Mouse (Mus musculus): ENCODE measurements at regions not wholly inside any gene's neighbourhood (a gene's known extent, or its start where the extent isn't known, plus 50 kb on each side); places are given as distances from the start of the nearest gene placed in this dataset.

GRCm38 (mm10) chr1:69470614-69471250 lies 216.3 kb downstream of the Ikzf2 start:
- Histone ChIP-seq H3K36me3 (no peaks in the 10 kb centered on the region), H3K4me1 (peaks cover 18% of the 10 kb centered on the region), H3K27ac (no peak overlapping the region), H3K4me3 (no peak overlapping the region), H3K27me3 (ENCODE audit: low read depth, poor library complexity, severe bottlenecking) (no peaks in the 10 kb centered on the region), H3K9me3 (replicated peaks) (no peaks in the 10 kb centered on the region)
- DNase-seq (ENCODE audit: low spot score) = no peak
- WGBS = 85% methylated on average over 4 of the region's 4 CpGs

GRCm38 (mm10) chr1:69469158-69469901 lies 217.7 kb downstream of the Ikzf2 start:
- Histone ChIP-seq H3K27me3 (ENCODE audit: low read depth, poor library complexity, severe bottlenecking) (no peaks in the 10 kb centered on the region), H3K36me3 (no peaks in the 10 kb centered on the region), H3K9me3 (replicated peaks) (no peaks in the 10 kb centered on the region), H3K27ac (no peak overlapping the region), H3K4me3 (no peak overlapping the region), H3K4me1 (peaks cover 18% of the 10 kb centered on the region)
- 91% methylated on average over 8 of the region's 8 CpGs for WGBS
- no peak for DNase-seq (ENCODE audit: low spot score)

- H3K36me3 ChIP-seq = no peaks in the 10 kb centered on the region
- no peaks in the 10 kb centered on the region for H3K9me3 ChIP-seq (replicated peaks)
- peak; percentile 63 for DNase-seq (ENCODE audit: low spot score)
- WGBS = 14% methylated on average over 5 of the region's 5 CpGs
- 0 out of 2 replicates have a peak overlapping the region, but pooled peaks have one; percentile 25 for H3K27ac ChIP-seq
- peaks cover 18% of the 10 kb centered on the region for H3K4me1 ChIP-seq
- no peak overlapping the region for H3K4me3 ChIP-seq
- no peaks in the 10 kb centered on the region for H3K27me3 ChIP-seq (ENCODE audit: low read depth, poor library complexity, severe bottlenecking)
Observed at GRCm38 (mm10) chr1:69466534-69467275, 220.3 kb downstream of the Ikzf2 start.

GRCm38 (mm10) chr1:69461191-69461590 lies 225.9 kb downstream of the Ikzf2 start:
- H3K27me3 ChIP-seq (ENCODE audit: low read depth, poor library complexity, severe bottlenecking) = no peaks in the 10 kb centered on the region
- WGBS = 89% methylated on average over 3 of the region's 3 CpGs
- H3K27ac ChIP-seq = no peak overlapping the region
- peaks cover 5% of the 10 kb centered on the region for H3K4me1 ChIP-seq
- H3K36me3 ChIP-seq = no peaks in the 10 kb centered on the region
- DNase-seq (ENCODE audit: low spot score) = no peak
- no peaks in the 10 kb centered on the region for H3K9me3 ChIP-seq (replicated peaks)
- H3K4me3 ChIP-seq = no peak overlapping the region

- DNase-seq (ENCODE audit: low spot score) = no peak
- Histone ChIP-seq H3K4me3 (no peak overlapping the region), H3K27me3 (ENCODE audit: low read depth, poor library complexity, severe bottlenecking) (no peaks in the 10 kb centered on the region), H3K27ac (no peak overlapping the region), H3K36me3 (no peaks in the 10 kb centered on the region), H3K9me3 (replicated peaks) (no peaks in the 10 kb centered on the region), H3K4me1 (no peaks in the 10 kb centered on the region)
Observed at GRCm38 (mm10) chr1:69459899-69460298, 227.1 kb downstream of the Ikzf2 start.

GRCm38 (mm10) chr1:69457471-69457870 lies 229.6 kb downstream of the Ikzf2 start:
- DNase-seq (ENCODE audit: low spot score) = no peak
- no peaks in the 10 kb centered on the region for H3K27me3 ChIP-seq (ENCODE audit: low read depth, poor library complexity, severe bottlenecking)
- no peaks in the 10 kb centered on the region for H3K36me3 ChIP-seq
- H3K4me3 ChIP-seq = no peak overlapping the region
- no peak overlapping the region for H3K27ac ChIP-seq
- no peaks in the 10 kb centered on the region for H3K9me3 ChIP-seq (replicated peaks)
- H3K4me1 ChIP-seq = no peaks in the 10 kb centered on the region

- no peaks in the 10 kb centered on the region for H3K27me3 ChIP-seq (ENCODE audit: low read depth, poor library complexity, severe bottlenecking)
Observed at GRCm38 (mm10) chr1:69453991-69454390, 233.1 kb downstream of the Ikzf2 start.

GRCm38 (mm10) chr1:69452910-69453309 lies 234.1 kb downstream of the Ikzf2 start:
- H3K36me3 ChIP-seq = no peaks in the 10 kb centered on the region
- no peaks in the 10 kb centered on the region for H3K9me3 ChIP-seq (replicated peaks)
- DNase-seq (ENCODE audit: low spot score) = no peak
- no peaks in the 10 kb centered on the region for H3K4me1 ChIP-seq
- no peaks in the 10 kb centered on the region for H3K27me3 ChIP-seq (ENCODE audit: low read depth, poor library complexity, severe bottlenecking)
- H3K27ac ChIP-seq = no peak overlapping the region
- H3K4me3 ChIP-seq = no peak overlapping the region

More at GRCm38 (mm10) chr1:69453991-69454390, 233.1 kb downstream of the Ikzf2 start:
- 85% methylated on average over 3 of the region's 3 CpGs for WGBS
- H3K4me1 ChIP-seq = no peaks in the 10 kb centered on the region
- H3K4me3 ChIP-seq = no peak overlapping the region
- H3K27ac ChIP-seq = no peak overlapping the region
- H3K9me3 ChIP-seq (replicated peaks) = no peaks in the 10 kb centered on the region
- H3K36me3 ChIP-seq = no peaks in the 10 kb centered on the region
- DNase-seq (ENCODE audit: low spot score) = no peak

- WGBS = 71% methylated on average over 2 of the region's 2 CpGs
- Histone ChIP-seq H3K9me3 (replicated peaks) (no peaks in the 10 kb centered on the region), H3K4me1 (no peaks in the 10 kb centered on the region), H3K36me3 (no peaks in the 10 kb centered on the region), H3K27ac (no peak overlapping the region), H3K4me3 (no peak overlapping the region), H3K27me3 (ENCODE audit: low read depth, poor library complexity, severe bottlenecking) (no peaks in the 10 kb centered on the region)
- DNase-seq (ENCODE audit: low spot score) = no peak
Observed at GRCm38 (mm10) chr1:69450455-69450854, 236.6 kb downstream of the Ikzf2 start.

GRCm38 (mm10) chr1:69447276-69447675 lies 239.8 kb downstream of the Ikzf2 start:
- Histone ChIP-seq H3K4me1 (no peaks in the 10 kb centered on the region), H3K27ac (no peak overlapping the region), H3K27me3 (ENCODE audit: low read depth, poor library complexity, severe bottlenecking) (no peaks in the 10 kb centered on the region), H3K4me3 (no peak overlapping the region), H3K36me3 (no peaks in the 10 kb centered on the region), H3K9me3 (replicated peaks) (no peaks in the 10 kb centered on the region)
- DNase-seq (ENCODE audit: low spot score) = no peak
- 80% methylated on average over 5 of the region's 5 CpGs for WGBS

- Histone ChIP-seq H3K36me3 (no peaks in the 10 kb centered on the region), H3K4me3 (no peak overlapping the region), H3K9me3 (replicated peaks) (no peaks in the 10 kb centered on the region), H3K27me3 (ENCODE audit: low read depth, poor library complexity, severe bottlenecking) (no peaks in the 10 kb centered on the region), H3K27ac (no peak overlapping the region), H3K4me1 (no peaks in the 10 kb centered on the region)
- DNase-seq (ENCODE audit: low spot score) = no peak
- 96% methylated on average over 4 of the region's 4 CpGs for WGBS
Observed at GRCm38 (mm10) chr1:69444722-69445121, 242.3 kb downstream of the Ikzf2 start.

GRCm38 (mm10) chr1:69443466-69443865 lies 243.6 kb downstream of the Ikzf2 start:
- WGBS = 58% methylated on average over 7 of the region's 7 CpGs
- Histone ChIP-seq H3K9me3 (replicated peaks) (no peaks in the 10 kb centered on the region), H3K36me3 (no peaks in the 10 kb centered on the region), H3K27me3 (ENCODE audit: low read depth, poor library complexity, severe bottlenecking) (no peaks in the 10 kb centered on the region), H3K27ac (no peak overlapping the region), H3K4me3 (no peak overlapping the region), H3K4me1 (no peaks in the 10 kb centered on the region)
- no peak for DNase-seq (ENCODE audit: low spot score)

All from limb, embryonic 10.5 days (tissue).